Mouse (Mus musculus) olfactory bulb, adult 2 months (tissue): ENCODE results near the gene Sptlc2.

Source experiments
- CTCF ChIP-seq: fragments of 200-500 bp; IDR thresholded peaks from 2 replicates; pipeline ENCODE4 v1.5.1; 2012; ENCODE audit warnings: low read depth, mild to moderate bottlenecking, low read length, moderate library complexity; ENCODE audit not compliant: insufficient read depth
- POLR2A ChIP-seq: fragments of 200-500 bp; IDR thresholded peaks from 2 replicates; pipeline ENCODE4 v1.6.1; 2012; ENCODE audit warnings: mild to moderate bottlenecking, low read depth, low read length, moderate library complexity; ENCODE audit not compliant: insufficient read depth

- no peak for TF ChIP-seq POLR2A
- no peak for TF ChIP-seq CTCF
Measured at GRCm38 (mm10) chr12:87281766-87282165, 106.4 kb downstream of the Sptlc2 start.
